Mouse (Mus musculus) cortical plate, adult 2 months (tissue): Measurements from ENCODE around the gene E030018B13Rik. TPM values are rescaled to one million over a fixed set of nuclear protein-coding genes. Genes with fewer than 3 reads are reported as not detected.

Experiments used
- H3K27ac ChIP-seq: fragments of 200-500 bp; 2 replicates; pipeline ENCODE4 v1.5.1; 2012; ENCODE audit warnings: low read length, control low read depth, inconsistent platforms; ENCODE audit not compliant: insufficient read depth
- H3K4me1 ChIP-seq: fragments of 200-500 bp; 2 replicates; pipeline ENCODE4 v1.6.1; 2011; ENCODE audit warnings: low read length; ENCODE audit not compliant: control insufficient read depth, insufficient read depth
- H3K4me3 ChIP-seq: fragments of 200-500 bp; 2 replicates; pipeline ENCODE4 v1.5.1; 2011; ENCODE audit warnings: mild to moderate bottlenecking, low read length, control low read depth; ENCODE audit not compliant: insufficient read depth
- CTCF ChIP-seq: fragments of 200-500 bp; IDR thresholded peaks from 2 replicates; pipeline ENCODE4 v1.5.1; 2011; ENCODE audit warnings: mild to moderate bottlenecking, control low read depth, low read length; ENCODE audit not compliant: insufficient read depth; ENCODE audit errors: extremely low read depth
- POLR2A ChIP-seq: fragments of 200-500 bp; IDR thresholded peaks from 2 replicates; pipeline ENCODE4 v1.6.1; 2011; ENCODE audit warnings: mild to moderate bottlenecking, low read length, control low read depth; ENCODE audit not compliant: insufficient read depth; ENCODE audit errors: extremely low read depth
- polyA plus RNA-seq: library from polyadenylated mRNA; depleted of rRNA; stranded (reverse); fragments of >200 nt; gene quantifications from 2 replicates; pipeline ENCODE4 v1.2.3, GENCODE M21; 2012

E030018B13Rik gene
- polyA plus RNA-seq, 1 experiment = not detected

GRCm38 (mm10) chr7:63925413-63926360 lies 9.0 kb downstream of the E030018B13Rik start:
- Histone ChIP-seq H3K4me1 (peaks cover 26% of the 10 kb centered on the region), H3K27ac (peak overlapping the region; percentile 80), H3K4me3 (no peak overlapping the region)
- no peak for TF ChIP-seq CTCF
- no peak for TF ChIP-seq POLR2A

- peaks cover 26% of the 10 kb centered on the region for H3K4me1 ChIP-seq
- no peak for TF ChIP-seq CTCF
- H3K4me3 ChIP-seq = no peak overlapping the region
- H3K27ac ChIP-seq = peak overlapping the region; percentile 27
Observed at GRCm38 (mm10) chr7:63926492-63926891, 9.8 kb downstream of the E030018B13Rik start.

- Histone ChIP-seq H3K27ac (0 out of 2 replicates have a peak overlapping the region, but pooled peaks have one; percentile 18), H3K4me1 (peaks cover 26% of the 10 kb centered on the region), H3K4me3 (no peak overlapping the region)
- TF ChIP-seq CTCF (no peak), POLR2A (no peak)
Observed at GRCm38 (mm10) chr7:63927121-63927520, 10.5 kb downstream of the E030018B13Rik start.

- Histone ChIP-seq H3K4me3 (no peak overlapping the region), H3K27ac (no peak overlapping the region), H3K4me1 (peaks cover 23% of the 10 kb centered on the region)
- TF ChIP-seq CTCF = no peak
- no peak for TF ChIP-seq POLR2A
Observed at GRCm38 (mm10) chr7:63929080-63929479, 12.4 kb downstream of the E030018B13Rik start.

GRCm38 (mm10) chr7:63930132-63930531 lies 13.5 kb downstream of the E030018B13Rik start:
- peaks cover 20% of the 10 kb centered on the region for H3K4me1 ChIP-seq
- H3K27ac ChIP-seq = no peak overlapping the region
- no peak overlapping the region for H3K4me3 ChIP-seq
- TF ChIP-seq POLR2A (no peak), CTCF (no peak)

- H3K27ac ChIP-seq = no peak overlapping the region
- no peak overlapping the region for H3K4me3 ChIP-seq
- TF ChIP-seq CTCF (no peak), POLR2A (no peak)
- H3K4me1 ChIP-seq = peaks cover 19% of the 10 kb centered on the region
Observed at GRCm38 (mm10) chr7:63930766-63931165, 14.1 kb downstream of the E030018B13Rik start.

- Histone ChIP-seq H3K4me3 (no peak overlapping the region), H3K27ac (no peak overlapping the region), H3K4me1 (peaks cover 12% of the 10 kb centered on the region)
- no peak for TF ChIP-seq POLR2A
- no peak for TF ChIP-seq CTCF
Observed at GRCm38 (mm10) chr7:63932461-63932860, 15.8 kb downstream of the E030018B13Rik start.

- Histone ChIP-seq H3K4me1 (peaks cover 12% of the 10 kb centered on the region), H3K4me3 (no peak overlapping the region), H3K27ac (no peak overlapping the region)
- TF ChIP-seq POLR2A (no peak), CTCF (no peak)
Observed at GRCm38 (mm10) chr7:63933905-63934304, 17.2 kb downstream of the E030018B13Rik start.

GRCm38 (mm10) chr7:63934530-63934929 lies 17.9 kb downstream of the E030018B13Rik start:
- peak overlapping the region; percentile 75; the same call in 1 of the 2 replicates for H3K4me3 ChIP-seq
- TF ChIP-seq POLR2A (no peak), CTCF (no peak)
- H3K27ac ChIP-seq = peak overlapping the region; percentile 93
- peaks cover 7% of the 10 kb centered on the region for H3K4me1 ChIP-seq

- Histone ChIP-seq H3K4me1 (peaks cover 5% of the 10 kb centered on the region), H3K4me3 (peak overlapping the region; percentile 75), H3K27ac (peak overlapping the region; percentile 93)
- TF ChIP-seq POLR2A (no peak), CTCF (no peak)
Observed at GRCm38 (mm10) chr7:63935809-63936187, 19.1 kb downstream of the E030018B13Rik start.
